Mouse (Mus musculus): Measurements from ENCODE around the gene Shank1. TPM values are rescaled to one million over a fixed set of nuclear protein-coding genes. Genes with fewer than 3 reads are reported as not detected.
"Not testable (repeated sequence)": the region's sequence is repeated elsewhere in the genome, so short reads cannot be mapped to it uniquely, and the experiment has no call there.

The Shank1 gene
- total RNA-seq (2021): 1 to 10 TPM; 3.0 to 3.5 TPM
- long read RNA-seq, experiment 1: 0 reads
- long read RNA-seq, experiment 2, partial matches to known transcripts: 1 of 1 reads
- long read RNA-seq, experiment 2, other reads (novel, unspliced or antisense): 0 of 1 reads

DNA sequence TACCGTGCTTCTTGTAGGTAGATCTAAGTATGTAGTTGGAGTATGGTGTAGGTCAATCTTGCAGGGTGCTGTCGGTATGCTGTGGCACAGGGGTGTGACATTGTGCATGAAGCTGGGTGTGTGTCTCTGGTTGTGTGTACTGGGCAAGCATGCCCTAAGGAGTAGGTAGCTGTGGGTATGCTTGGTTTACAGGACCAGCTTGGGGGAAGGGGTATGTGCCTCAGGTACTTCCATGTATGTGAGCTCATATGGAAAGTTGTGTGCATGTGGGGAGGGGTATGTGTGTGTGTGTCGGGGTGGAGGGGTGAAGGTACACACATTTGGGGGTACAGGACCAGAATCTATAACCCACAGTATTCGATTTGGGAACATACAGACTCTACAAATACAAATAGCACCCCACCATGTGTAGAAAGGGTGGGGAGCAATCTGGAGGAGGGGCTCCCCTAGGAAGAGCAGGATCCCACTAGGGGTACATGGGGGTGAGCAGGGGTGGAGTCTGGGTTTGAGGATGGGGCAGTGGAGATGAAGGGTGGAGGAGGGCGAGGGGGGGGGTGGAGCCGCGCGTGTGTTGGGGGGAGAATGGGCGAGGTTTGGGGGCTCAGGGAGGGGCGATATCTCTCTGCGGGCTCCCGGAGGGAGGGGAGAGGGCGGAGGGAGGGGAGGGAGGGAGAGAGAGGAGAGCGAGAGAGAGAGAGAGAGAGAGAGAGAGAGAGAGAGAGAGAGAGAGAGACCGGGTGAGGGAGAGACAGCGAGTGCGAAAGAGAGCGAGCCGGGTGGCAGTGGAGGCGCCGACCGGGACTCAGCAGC, at the start of gene Shank1:
Gene Shank1, plus strand, starts transcription at position 779 of the 810 bp plus-strand sequence.
- DNase-seq (ENCODE audit: low spot score in 2 of 2): no peak

DNA sequence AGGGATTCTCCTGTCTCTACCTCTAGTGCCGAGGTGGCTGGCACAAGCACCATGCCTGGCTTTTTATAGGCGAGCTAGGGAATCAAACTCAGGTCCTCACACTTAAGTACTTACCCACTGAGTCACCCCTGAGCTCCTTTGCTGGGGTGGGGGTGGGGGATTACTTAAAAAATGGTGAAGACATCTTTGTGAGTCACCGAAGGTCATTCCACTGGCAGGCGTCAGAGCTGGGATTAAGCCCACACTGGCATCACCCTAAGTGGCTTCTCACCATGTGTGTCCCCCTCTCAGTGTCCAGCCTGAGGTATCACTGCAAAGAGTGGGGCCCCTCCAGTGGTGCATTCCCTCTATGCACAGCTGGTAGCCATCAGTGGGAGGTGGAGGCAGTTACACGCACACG, 49.6 kb upstream of the Shank1 start:
- DNase-seq (ENCODE audit: low spot score in 2 of 2): no peak

DNA sequence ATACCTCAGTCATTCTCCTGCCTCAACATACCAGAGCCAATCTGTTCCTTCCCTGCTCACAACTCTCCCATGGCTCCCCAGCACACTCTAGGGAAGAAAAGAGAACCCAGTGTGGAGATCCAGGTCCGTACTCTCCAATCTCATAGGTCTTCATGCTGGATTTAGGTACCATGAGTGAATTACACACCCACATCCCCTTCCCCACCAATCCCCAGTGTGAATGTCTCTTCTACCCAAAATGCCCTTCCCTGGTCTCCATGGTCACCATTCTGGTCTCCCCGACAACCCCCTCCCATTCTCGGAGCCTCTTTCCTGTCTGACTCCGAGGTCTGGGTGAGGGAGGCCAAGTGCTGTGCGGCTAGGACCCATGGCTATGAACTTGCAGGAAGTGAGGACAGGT, 48.9 kb upstream of the Shank1 start, which contains the start of gene Gm15517:
Gene Gm15517, plus strand, starts transcription at position 301 of the 400 bp plus-strand sequence.
- no peak for DNase-seq (ENCODE audit: low spot score in 2 of 2)

DNA sequence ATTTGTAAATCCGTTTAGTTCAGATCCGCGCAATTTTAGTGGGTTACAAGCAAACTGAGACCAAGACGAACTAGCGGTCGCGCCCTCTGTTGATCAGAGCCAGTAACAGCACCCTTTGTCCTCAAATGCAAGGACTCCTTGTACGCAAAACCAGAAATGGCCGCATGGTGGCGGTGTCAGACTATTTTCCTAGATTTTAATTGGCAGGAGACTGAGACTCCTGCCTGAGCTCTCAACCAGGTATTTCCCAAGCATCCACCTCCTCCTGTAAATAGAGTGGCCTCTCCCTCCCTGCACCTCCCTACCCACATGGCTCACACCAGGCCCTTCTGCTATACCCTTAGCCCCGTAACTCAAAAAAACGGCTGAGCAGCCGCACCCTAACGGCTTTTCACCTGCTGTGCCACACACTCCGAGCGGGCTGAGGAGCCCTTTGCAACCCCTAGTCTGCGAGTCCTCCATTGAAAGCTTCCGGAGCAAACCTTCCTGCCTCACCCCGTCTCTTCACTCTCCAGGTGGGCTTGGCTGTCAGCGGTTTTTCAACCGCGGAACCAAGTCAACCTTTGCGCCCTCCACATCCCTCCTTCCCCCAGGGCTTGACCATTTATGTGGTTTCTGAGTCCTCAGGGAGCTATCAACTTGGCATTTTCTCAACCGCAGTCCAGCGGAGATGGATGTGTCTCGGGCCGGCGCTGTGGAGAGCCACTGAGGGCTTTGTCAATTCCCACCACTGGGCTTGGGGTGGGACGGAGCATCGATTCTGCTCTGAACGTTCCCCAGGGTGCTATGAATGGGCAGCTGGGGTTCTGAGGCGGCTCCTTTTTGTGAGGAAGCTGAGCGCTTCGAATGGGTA, 47.0 kb upstream of the Shank1 start:
- peak; percentile 78 to 88 for DNase-seq (ENCODE audit: low spot score in 2 of 2)

DNA sequence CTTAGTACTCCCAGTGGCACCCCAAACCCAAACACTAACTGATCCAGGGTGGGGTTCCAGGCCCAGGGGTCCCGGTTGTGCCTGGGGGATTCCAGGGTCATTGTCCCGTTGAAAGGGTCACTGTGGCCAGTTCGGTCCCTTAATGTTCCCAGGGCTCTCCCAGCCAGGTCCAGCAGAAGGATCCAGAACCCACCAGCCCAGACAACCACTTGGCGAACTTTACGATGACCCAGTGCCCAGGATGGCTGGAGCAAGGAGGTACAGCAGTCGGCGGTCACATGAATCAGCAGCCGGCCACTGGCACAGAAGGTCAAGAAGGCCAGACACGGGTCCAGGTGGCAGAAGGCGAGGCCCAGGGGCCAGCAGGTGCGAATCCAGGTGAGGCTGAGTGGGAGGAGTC, 41.9 kb upstream of the Shank1 start:
- DNase-seq (ENCODE audit: low spot score in 2 of 2): no peak

DNA sequence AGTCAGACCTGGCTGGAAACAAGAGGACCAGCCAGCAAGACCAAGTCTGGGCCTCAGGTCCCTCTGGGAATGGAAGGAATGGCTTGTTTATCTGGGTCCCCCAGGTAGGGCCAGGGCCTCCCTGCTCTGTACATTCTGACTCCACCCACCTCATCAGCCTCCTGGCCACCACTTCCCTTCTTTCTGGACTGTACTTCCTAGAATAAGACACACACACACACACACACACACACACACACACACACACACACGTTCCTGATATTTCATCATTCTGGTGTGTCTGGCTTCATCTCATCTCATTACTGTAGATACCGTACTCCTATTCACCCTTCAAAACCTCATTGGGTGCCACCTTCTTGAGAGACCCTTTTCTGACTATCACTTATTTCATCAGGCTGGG, 40.7 kb upstream of the Shank1 start:
- no peak for DNase-seq (ENCODE audit: low spot score in 2 of 2)

DNA sequence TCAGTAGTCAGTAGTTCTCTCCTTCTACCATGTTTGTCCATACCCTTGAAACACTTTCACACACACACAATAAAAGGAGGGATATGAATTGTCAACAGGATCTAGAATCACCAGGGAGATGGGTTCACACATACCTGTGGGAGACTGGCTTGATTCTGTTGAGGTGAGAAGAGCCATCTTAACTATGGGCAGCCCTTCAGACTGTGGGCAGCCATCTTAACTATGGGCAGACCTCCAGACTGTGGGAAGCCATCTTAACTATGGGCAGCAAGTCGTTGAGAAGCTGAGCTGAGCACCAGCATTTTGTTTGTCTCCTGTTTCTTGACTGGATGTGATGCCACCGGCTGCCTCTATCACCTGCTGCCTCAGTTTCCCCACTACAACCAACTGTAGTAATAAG, 38.7 kb upstream of the Shank1 start:
- no peak for DNase-seq (ENCODE audit: low spot score in 2 of 2)

DNA sequence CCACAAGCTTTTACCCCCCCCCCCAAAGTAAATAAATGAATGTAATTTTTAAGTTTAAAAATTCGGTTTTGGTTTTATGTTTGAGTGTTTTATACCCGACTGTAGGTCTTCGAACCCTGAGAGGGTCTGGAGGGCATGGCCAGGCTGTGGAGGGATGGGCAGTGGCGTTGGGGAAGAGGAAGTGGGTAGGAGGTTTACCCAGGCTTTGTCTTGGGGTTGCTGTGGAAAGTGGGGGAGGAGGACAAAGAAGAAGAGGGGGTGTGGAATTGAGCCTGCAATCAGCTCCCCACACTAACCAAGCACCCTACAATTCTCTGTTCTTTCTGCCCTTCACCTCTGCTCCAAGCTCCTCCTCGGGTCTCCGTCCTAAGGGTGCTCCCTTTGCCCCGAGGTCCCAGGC, 37.5 kb upstream of the Shank1 start:
- DNase-seq (ENCODE audit: low spot score in 2 of 2): no peak

DNA sequence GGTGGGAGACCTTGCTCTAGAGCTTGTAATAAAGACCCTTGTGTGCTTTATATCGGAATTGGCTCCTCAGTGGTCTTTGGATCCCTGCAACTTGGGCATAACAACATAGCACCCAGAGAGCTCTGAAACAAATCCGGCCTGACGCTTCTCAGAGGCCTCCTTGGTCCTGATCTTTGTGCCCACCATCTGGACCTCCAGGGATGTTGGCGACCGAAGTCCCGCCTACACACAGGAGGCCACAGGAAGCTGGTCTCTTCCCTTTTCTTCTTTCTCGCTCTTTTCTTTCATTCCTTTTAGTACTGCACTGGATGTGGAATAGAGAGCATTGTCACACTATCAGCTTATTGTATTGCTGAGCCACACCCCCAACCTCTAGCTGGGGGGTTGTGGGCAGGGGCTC, 36.6 kb upstream of the Shank1 start:
- DNase-seq (ENCODE audit: low spot score in 2 of 2): no peak

DNA sequence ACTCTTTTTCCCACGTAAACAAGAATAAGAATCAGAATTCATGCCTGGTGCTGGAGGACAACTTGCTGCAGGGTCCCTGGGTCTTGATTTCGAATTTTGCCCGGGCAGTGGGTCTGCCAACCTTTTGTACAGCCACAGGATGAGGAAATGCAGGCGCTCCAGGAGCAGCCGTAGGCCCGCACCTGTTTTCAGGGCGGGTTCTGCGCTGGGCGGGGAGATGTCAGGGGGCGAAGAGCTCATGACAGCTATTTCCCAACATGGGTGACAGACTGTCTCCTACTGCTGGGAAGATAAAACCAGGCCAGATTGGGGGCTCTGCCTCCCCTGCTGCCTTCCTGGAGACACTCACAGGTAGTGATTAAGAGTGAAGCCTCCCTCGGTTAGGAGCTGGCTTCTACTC, 36.0 kb upstream of the Shank1 start:
- DNase-seq (ENCODE audit: low spot score in 2 of 2): no peak

DNA sequence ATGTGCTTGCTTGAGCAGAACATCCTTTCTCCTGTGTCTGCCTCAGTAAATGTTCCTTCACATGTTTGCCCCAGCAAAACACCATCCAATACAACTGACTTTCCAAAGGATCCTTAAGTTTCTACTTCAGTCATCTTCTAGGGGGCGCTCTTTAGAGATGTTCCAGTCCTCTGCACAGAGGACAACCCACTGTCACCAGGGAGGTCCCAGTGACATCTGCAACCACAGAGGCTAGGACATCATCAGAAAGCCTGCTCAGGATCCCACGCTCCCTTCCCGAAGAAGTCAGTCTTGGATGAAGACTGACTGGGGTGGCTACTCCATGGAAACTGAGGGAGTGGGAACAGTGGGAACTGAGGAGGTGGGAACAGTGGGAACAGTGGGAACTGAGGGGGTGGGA, 34.5 kb upstream of the Shank1 start:
- DNase-seq (ENCODE audit: low spot score in 2 of 2): no peak

DNA sequence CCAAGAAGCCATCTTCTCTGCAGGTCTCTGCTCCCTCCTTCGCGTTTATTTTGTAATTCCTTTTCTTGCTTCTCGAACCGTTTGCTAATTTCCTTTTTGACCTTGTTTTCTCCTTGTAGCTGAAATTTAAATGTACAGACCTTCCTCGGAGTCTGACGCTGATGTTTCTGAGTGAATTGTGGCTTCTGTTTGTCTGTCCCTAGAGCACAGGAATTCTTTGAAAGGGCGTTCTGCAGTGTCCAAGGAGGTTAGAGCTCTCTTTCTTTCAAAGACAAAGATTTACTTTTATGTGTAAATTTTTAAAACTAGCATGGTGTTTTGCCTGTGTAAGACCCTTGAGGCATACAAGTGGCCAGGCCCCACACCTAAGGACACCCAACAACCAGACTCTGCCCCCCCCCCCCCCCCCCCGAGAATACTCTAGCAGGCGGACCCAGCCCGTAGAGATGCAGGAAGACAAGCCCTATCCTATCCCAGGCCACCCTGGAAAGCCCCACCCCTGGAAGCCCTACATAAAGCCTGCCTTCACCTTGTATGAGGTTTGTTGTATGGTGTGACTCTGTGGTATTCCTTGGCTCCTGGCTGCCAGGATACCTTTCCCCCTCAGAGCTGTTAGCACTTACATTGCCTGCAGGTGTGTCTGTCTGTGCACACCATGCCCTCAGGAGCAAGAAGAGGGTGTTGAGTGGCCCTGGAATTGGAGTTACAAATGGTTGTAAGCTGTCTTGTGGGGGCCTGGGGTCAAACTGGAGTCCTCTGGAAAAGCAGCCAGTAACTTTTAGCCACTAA, 33.4 kb upstream of the Shank1 start:
- no peak for DNase-seq (ENCODE audit: low spot score in 2 of 2)

DNA sequence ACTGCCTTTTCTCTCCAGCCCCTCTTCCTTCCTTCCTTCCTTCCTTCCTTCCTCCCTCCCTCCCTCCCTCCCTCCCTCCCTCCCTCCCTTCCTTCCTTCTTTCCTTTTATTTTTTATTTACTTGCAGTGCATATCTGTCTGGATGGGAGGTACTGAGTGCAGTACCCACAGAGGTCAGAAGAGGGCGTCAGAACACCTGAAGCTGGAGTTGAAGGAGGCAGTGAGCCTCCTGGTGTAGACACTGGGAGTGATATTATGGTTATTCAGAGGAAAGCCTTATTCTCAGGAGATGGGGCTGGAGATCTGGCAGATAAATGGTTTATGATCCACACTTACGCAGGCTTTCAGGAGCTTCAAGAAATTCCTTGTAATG, 32.8 kb upstream of the Shank1 start:
- DNase-seq (ENCODE audit: low spot score in 2 of 2): no peak

DNA sequence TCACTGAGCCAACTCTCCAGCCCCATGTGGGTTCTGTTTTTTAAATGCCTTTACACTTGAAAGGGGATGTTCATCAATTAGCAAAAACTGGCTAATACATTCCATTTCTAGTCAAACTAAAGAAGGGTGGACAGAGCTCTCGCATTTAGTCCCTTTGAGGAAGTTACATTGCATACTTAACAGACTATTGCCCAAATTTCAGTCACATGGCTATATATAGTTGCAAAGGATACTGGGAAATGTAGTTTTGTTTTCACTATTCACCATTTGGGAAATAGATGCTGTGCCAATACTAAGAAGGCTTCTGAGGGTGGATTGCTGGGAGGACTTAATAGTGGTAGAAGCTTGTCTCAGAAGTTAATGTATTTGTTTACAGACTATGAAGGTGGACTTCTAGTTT, 29.1 kb upstream of the Shank1 start:
- DNase-seq (ENCODE audit: low spot score in 2 of 2): no peak

DNA sequence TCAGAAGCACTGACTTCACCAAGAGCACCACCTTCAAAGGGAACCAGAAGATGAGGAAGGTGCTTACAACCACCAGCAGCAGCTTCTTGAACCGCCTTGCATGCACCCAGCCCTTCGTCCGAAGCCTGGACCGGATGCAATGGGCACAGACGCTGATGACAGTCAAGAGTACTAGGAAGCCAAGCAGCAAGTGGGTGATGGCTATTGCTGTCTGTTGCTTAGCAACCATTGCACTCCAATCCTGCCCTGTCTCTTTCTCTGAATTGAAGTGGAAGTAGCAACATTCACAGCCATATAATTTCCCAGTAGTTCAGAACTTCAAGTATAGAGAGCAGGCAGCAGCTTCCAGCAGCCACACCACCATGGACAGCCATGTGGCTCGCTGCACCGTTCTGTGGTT, 28.5 kb upstream of the Shank1 start:
- no peak for DNase-seq (ENCODE audit: low spot score in 2 of 2)

DNA sequence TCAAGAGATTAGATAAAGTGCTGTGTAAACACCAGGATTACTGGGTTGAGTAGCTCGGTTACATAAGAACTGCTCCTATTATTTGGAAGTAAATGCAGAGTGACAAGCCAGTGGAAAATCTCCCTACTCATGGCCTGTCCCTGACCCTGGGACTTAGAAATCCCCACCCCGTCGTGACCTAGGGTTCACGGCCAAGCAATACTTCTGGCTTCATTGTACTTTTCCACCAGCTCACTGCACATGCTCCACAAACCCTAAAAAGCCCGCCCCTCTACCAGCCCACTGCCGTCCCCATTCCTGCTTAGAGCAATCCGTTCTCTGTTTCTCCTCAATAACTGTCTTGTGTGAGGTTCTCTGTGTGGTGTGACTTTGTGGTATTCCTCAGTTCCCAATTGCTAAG, 22.3 kb upstream of the Shank1 start:
- no peak for DNase-seq (ENCODE audit: low spot score in 2 of 2)

DNA sequence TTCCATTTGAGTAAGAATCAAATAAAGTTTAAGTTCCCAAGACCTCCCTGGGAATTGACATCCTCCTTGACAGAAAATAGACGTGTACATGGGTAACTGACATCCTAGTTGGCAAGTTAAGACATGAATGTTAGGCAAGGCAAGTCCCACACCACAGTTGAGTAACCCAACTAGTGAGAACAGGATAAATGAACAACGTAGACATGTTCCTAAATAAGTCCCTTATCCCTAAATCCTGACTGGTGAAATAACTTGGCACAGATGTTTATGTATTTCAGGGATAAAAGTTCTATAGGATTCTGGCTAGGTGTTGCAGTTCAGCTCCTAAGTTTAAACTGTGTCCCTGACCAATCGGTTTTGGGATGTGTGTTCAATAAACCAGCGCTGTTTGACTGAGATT, 19.1 kb upstream of the Shank1 start:
- DNase-seq (ENCODE audit: low spot score in 2 of 2): no peak

DNA sequence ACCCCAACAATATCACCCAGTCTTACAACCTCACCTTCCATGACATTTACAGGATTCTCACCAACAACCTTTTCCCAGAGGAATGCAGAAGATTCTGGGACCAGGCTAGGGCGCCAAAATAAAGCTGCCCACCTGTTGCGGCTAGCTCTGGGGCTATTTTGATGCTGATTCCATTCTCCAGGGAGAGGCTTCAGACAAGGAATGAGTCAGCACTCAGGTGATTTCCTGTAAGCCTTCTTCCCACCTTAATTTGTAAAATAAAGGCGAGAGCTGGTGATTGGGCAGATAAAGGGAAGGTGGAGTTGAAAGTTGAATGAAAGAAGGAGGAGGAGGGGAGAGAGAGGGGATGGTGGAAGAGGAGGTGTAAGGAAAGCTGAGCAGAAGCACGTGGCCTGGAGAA, 18.6 kb upstream of the Shank1 start:
- DNase-seq (ENCODE audit: low spot score in 2 of 2): no peak

DNA sequence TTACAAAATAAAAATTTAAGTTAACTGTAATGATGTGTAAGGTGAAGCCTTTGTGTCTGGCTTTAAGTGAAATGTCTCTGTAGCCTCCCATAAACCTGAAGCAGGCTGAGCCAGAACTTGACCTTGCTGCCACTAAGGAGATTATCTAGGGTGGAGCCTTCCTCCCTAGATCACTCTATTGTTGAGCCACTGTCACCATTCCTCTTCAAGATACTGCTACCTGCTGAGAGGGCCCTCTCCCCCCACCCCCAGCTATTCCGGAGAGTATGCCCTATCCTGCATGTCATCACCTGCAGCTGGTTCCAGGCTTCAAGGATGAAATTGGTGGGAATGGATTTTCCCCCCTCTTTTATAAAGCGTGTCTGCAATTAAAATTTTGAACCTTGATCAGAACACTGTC, 12.6 kb upstream of the Shank1 start:
- not testable (repeated sequence) for DNase-seq (ENCODE audit: low spot score in 2 of 2)

DNA sequence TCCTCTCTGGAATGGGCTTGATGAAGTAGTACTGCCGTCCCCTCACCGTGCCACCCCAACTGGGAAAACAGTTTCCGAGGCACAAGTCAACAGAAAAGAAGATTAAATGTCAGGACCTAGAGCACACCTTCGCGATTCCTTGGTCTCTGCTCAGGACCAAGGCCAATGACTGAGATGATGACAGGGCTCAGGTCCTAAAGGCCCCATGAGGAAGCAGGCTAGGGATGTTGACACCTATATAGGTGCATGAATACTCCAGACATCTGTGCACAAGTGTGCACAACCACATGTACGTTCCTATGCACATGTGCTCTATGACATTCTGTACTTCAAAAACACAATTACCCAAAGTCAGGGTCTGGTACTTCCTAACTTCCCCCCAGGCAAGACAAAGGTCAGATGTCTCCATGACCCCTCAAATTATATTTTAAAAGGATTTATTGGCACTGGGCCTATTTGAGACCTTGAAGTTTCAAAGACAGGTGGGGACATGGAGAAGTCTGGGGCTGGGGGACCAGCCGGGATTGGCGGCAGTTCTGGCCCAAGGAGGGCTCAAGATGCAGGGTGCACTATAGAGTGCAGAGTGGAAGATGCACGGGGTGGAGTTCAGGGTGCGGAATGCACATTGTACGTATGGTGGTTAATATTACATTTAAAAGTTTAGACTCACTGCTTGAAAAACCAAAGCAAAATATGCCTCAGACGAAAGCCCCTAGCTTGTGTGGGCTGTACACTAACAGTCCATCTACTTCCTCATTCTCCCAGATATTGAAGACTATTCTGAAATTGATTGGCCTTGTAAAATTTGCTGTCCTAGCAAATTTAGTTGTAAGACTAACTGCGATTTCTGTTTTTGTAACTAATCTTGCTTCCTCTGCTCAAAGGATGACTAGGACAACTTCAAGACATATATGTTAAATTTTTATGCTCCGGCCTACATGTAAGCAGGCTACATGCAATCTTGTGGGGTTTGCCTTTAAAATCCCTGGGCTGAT, 6.4 kb upstream of the Shank1 start:
- no peak for DNase-seq (ENCODE audit: low spot score in 2 of 2)
